Mouse (Mus musculus) thymus, adult 2 months (tissue): ENCODE results near the gene Ano1. TPM values are rescaled to one million over a fixed set of nuclear protein-coding genes. Genes with fewer than 3 reads are reported as not detected.

Experiments
- DNase-seq: peaks from one replicate; pipeline ENCODE4 v3.0.0; 2021
- H3K27ac ChIP-seq: fragments of 200-500 bp; 2 replicates; pipeline ENCODE4 v1.5.1; 2012; ENCODE audit warnings: low read length, control low read depth; ENCODE audit not compliant: control insufficient read depth, insufficient read depth
- H3K27me3 ChIP-seq: fragments of 200-500 bp; 2 replicates; pipeline ENCODE4 v1.6.1; 2012; ENCODE audit warnings: mild to moderate bottlenecking, low read length, moderate library complexity, mixed read lengths; ENCODE audit not compliant: control insufficient read depth, insufficient read depth
- H3K36me3 ChIP-seq: fragments of 200-500 bp; 2 replicates; pipeline ENCODE4 v1.6.1; 2012; ENCODE audit warnings: mild to moderate bottlenecking, low read length, moderate library complexity; ENCODE audit not compliant: control insufficient read depth, insufficient read depth
- H3K4me1 ChIP-seq: fragments of 200-500 bp; replicated peaks from 2 replicates; pipeline ENCODE4 v1.6.1; 2012; ENCODE audit warnings: low read length; ENCODE audit not compliant: control insufficient read depth, insufficient read depth
- H3K4me3 ChIP-seq: fragments of 200-500 bp; 2 replicates; pipeline ENCODE4 v1.5.1; 2012; ENCODE audit warnings: mild to moderate bottlenecking, low read length, control low read depth, moderate library complexity; ENCODE audit not compliant: control insufficient read depth, insufficient read depth
- CTCF ChIP-seq: fragments of 200-500 bp; IDR thresholded peaks from 2 replicates; pipeline ENCODE4 v1.5.1; 2012; ENCODE audit warnings: mild to moderate bottlenecking, control low read depth, low read length, moderate library complexity, borderline replicate concordance; ENCODE audit not compliant: control insufficient read depth, poor library complexity, insufficient read depth; ENCODE audit errors: extremely low read depth
- POLR2A ChIP-seq: fragments of 200-500 bp; IDR thresholded peaks from 2 replicates; pipeline ENCODE4 v1.6.1; 2012; ENCODE audit warnings: mild to moderate bottlenecking, low read length, control low read depth, moderate library complexity; ENCODE audit not compliant: control insufficient read depth, poor library complexity, insufficient read depth; ENCODE audit errors: extremely low read depth
- WGBS: fragments of 180-500 bp; shearing (Covaris S2); methylation state at CpG from one replicate; pipeline ENCODE4 v1.1.7; 2018; 5-methylcytosine and 5-hydroxymethylcytosine counted together
- polyA plus RNA-seq: library from polyadenylated mRNA; depleted of rRNA; stranded (reverse); fragments of >200 nt; gene quantifications from 2 replicates; pipeline ENCODE4 v1.2.3, GENCODE M21; 2012

The Ano1 gene
- polyA plus RNA-seq, 1 experiment: 3.7 TPM

- WGBS: 93% methylated on average over 2 of the region's 2 CpGs
- H3K36me3 ChIP-seq: no peaks in the 10 kb centered on the region
- no peak overlapping the region for H3K4me3 ChIP-seq
- no peaks in the 10 kb centered on the region for H3K27me3 ChIP-seq
- H3K4me1 ChIP-seq: no peaks in the 10 kb centered on the region
- no peak for DNase-seq
- H3K27ac ChIP-seq: no peak overlapping the region
- TF ChIP-seq CTCF (no peak), POLR2A (no peak)
Observed at GRCm38 (mm10) chr7:144759455-144759854, 7.7 kb upstream of the Ano1 start.

DNA sequence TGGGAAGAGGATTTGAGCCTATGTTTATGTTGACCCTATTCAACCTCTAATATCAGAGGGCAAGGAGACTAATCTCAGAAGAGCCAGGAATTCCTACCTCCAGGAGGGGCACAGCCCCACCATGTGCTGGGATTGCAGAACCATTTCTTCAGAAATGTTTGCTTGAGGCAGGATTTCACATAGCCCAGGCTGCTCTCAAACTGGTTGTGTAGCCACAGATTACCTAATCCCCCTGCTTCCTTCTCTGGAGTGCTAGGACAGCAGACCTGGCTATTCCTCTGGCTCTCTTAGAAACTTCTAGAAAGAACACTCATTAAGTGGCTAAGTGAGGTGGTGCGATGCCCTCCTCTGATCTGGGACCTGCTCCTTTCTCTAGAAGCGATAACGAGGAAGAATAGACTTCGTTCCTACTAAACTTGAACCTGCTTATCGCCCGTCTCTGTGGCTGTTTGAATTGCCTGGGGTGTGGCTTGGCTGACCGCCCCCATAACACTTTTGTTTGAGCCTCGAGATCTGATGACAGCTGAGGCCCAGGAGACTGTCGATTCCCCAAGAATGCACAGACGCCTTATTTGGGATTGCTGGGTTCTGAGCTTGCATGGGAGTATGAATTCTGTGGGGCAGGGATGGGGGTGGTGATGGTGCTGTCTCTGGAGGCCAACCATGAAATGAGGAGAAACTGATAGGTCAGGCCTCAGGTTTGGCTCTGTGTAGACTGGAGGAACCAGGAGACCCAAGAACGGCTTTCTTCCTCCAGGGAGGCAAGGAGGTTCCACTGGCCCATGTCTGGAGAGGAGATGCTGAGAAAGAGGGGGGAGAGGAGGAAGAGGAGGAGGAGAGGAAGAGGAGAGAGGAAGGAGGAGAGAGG is 4.0 kb upstream of the Ano1 start:
- H3K27ac ChIP-seq: no peak overlapping the region
- no peaks in the 10 kb centered on the region for H3K4me1 ChIP-seq
- no peaks in the 10 kb centered on the region for H3K36me3 ChIP-seq
- no peak for DNase-seq
- H3K27me3 ChIP-seq: no peaks in the 10 kb centered on the region
- H3K4me3 ChIP-seq: no peak overlapping the region
- WGBS: 89% methylated on average over 11 of the region's 11 CpGs
- no peak for TF ChIP-seq CTCF
- no peak for TF ChIP-seq POLR2A

GRCm38 (mm10) chr7:144754722-144755121 is 2.9 kb upstream of the Ano1 start:
- DNase-seq: no peak
- Histone ChIP-seq H3K27ac (no peak overlapping the region), H3K4me3 (no peak overlapping the region), H3K4me1 (no peaks in the 10 kb centered on the region), H3K36me3 (no peaks in the 10 kb centered on the region), H3K27me3 (no peaks in the 10 kb centered on the region)
- TF ChIP-seq CTCF (no peak), POLR2A (no peak)
- WGBS: 88% methylated on average over 2 of the region's 2 CpGs

GRCm38 (mm10) chr7:144753657-144754031 is 1.9 kb upstream of the Ano1 start:
- H3K36me3 ChIP-seq: no peaks in the 10 kb centered on the region
- DNase-seq: no peak
- whole genome bisulfite sequencing: 94% methylated on average over 9 of the region's 9 CpGs
- no peaks in the 10 kb centered on the region for H3K27me3 ChIP-seq
- no peak overlapping the region for H3K4me3 ChIP-seq
- H3K27ac ChIP-seq: no peak overlapping the region
- H3K4me1 ChIP-seq: no peaks in the 10 kb centered on the region
- TF ChIP-seq POLR2A (no peak), CTCF (no peak)

- H3K36me3 ChIP-seq: no peaks in the 10 kb centered on the region
- no peak overlapping the region for H3K27ac ChIP-seq
- no peaks in the 10 kb centered on the region for H3K27me3 ChIP-seq
- 92% methylated on average over 14 of the region's 14 CpGs for WGBS
- no peak for DNase-seq
- H3K4me1 ChIP-seq: no peaks in the 10 kb centered on the region
- H3K4me3 ChIP-seq: no peak overlapping the region
- TF ChIP-seq CTCF (no peak), POLR2A (no peak)
Observed at GRCm38 (mm10) chr7:144752919-144753656, 1.3 kb upstream of the Ano1 start.

GRCm38 (mm10) chr7:144747756-144748155 is 4.0 kb downstream of the Ano1 start:
- no peak overlapping the region for H3K4me3 ChIP-seq
- no peaks in the 10 kb centered on the region for H3K36me3 ChIP-seq
- no peak for TF ChIP-seq CTCF
- no peak for TF ChIP-seq POLR2A
- DNase-seq: no peak
- WGBS: 87% methylated on average over 2 of the region's 2 CpGs
- H3K4me1 ChIP-seq: no peaks in the 10 kb centered on the region
- H3K27ac ChIP-seq: no peak overlapping the region
- H3K27me3 ChIP-seq: no peaks in the 10 kb centered on the region
